ENCODE assay signal across 30 mouse cellular contexts in genomic region chr9:52280556-52280955, GRCm38 (mm10).
A peak's percentile ranks its signal among the peaks of the same experiment; 100 is the strongest.
DNase-seq lines count a peak whose midpoint lies in the region; ATAC-seq and TF ChIP-seq lines count a peak whose summit lies in the region.
"Had no signal": no experiment of that assay in that cellular context is flagged by ENCODE, and none has a peak within 500 bp of the region (broad histone marks: within the 10 kb centered on the region; RNA-seq: fewer than 3 reads in every experiment).

No protein-coding gene starts in this region.

- no peak for DNase-seq in heart, adult 8-10 months (ENCODE audit: low spot score)
- DNase-seq in heart, postnatal 0 days (ENCODE audit: low spot score), result peak; percentile 69
- peak; percentile 56 for DNase-seq in lung, embryonic 14.5 days
- DNase-seq in lung, postnatal 14 days, result peak; percentile 8
- DNase-seq in thymus, postnatal 10 days (ENCODE audit: low spot score in 2 of 2), result no peak
- no peak for DNase-seq in spleen, postnatal 10 days (ENCODE audit: low spot score in 2 of 2)
- DNase-seq: adrenal gland, postnatal 36 days; cerebellum, adult 2 months; cerebellum, postnatal 14 days; kidney, adult 11 months; kidney, postnatal 36 days; right cerebral cortex, postnatal 25 days; thymus, adult 18-20 months; thymus, postnatal 4 days had no signal

- peak overlapping the region; percentile 44 for H3K4me2 ChIP-seq in heart, embryonic 14.5 days (ENCODE audit: low read length)
- H3K4me2 ChIP-seq in heart, postnatal 0 days (ENCODE audit: low read depth, low read length), result peak overlapping the region; percentile 46
- no peak overlapping the region for H3K4me2 ChIP-seq in lung, embryonic 14.5 days
- H3K4me2 ChIP-seq in intestine, embryonic 15.5 days (replicated peaks), result no peak overlapping the region
- H3K4me2 ChIP-seq: embryonic facial prominence, embryonic 15.5 days; forebrain, embryonic 12.5 days; hindbrain, embryonic 14.5 days; kidney, embryonic 15.5 days; limb, embryonic 13.5 days; liver, embryonic 11.5 days; midbrain, embryonic 15.5 days had no signal

- peaks cover 4 to 22% of the 10 kb centered on the region in 2 experiments; a peak in 3 of 4 replicates for H3K4me1 ChIP-seq in heart, embryonic 14.5 days (ENCODE audit: control insufficient read depth in 2 of 2, insufficient read depth in 2 of 2, low read length in 2 of 2)
- H3K4me1 ChIP-seq in heart, postnatal 0 days (ENCODE audit: control insufficient read depth, insufficient read depth), result no peaks in the 10 kb centered on the region; the same call in 1 of the 2 replicates
- H3K4me1 ChIP-seq in lung, embryonic 14.5 days (ENCODE audit: insufficient read depth), result no peaks in the 10 kb centered on the region
- H3K4me1 ChIP-seq in intestine, embryonic 15.5 days (replicated peaks), result no peaks in the 10 kb centered on the region
- H3K4me1 ChIP-seq: embryonic facial prominence, embryonic 15.5 days; kidney, embryonic 15.5 days; limb, embryonic 13.5 days had no signal

- H3K4me3 ChIP-seq in heart, embryonic 14.5 days (ENCODE audit: control insufficient read depth in 1 of 2, insufficient read depth in 1 of 2, low read depth in 1 of 2, low read length in 2 of 2), result no peak overlapping the region
- H3K4me3 ChIP-seq in heart, postnatal 0 days (ENCODE audit: low read depth, low read length), result no peak overlapping the region
- H3K4me3 ChIP-seq in lung, embryonic 14.5 days (ENCODE audit: low read depth, low read length), result no peak overlapping the region
- H3K4me3 ChIP-seq in intestine, embryonic 15.5 days (replicated peaks), result no peak overlapping the region
- H3K4me3 ChIP-seq: embryonic facial prominence, embryonic 10.5 days; embryonic facial prominence, embryonic 15.5 days; forebrain, embryonic 12.5 days; kidney, embryonic 15.5 days; layer of hippocampus, adult 2 months; left cerebral cortex, adult 2 months; limb, embryonic 13.5 days; midbrain, embryonic 10.5 days; midbrain, embryonic 15.5 days had no signal

- ATAC-seq in heart, embryonic 14.5 days (ENCODE audit: insufficient number of reproducible peaks, insufficient read depth, low FRiP score, low read depth), result peak; percentile 58; the same call in 1 of the 2 replicates
- ATAC-seq in heart, postnatal 0 days (ENCODE audit: insufficient read depth, low read depth), result peak; percentile 82
- ATAC-seq in lung, embryonic 14.5 days (ENCODE audit: insufficient read depth), result no peak
- ATAC-seq in intestine, embryonic 15.5 days, result no peak
- ATAC-seq: CD4-positive, CD25-positive, alpha-beta regulatory T cell, adult 4 months; midbrain, embryonic 15.5 days had no signal

- peak overlapping the region; percentile 69 to 73 for H3K27ac ChIP-seq in heart, embryonic 14.5 days (replicated peaks in 1 of 2; ENCODE audit: control insufficient read depth in 1 of 2, insufficient read depth in 1 of 2, low read depth in 2 of 2, low read length in 2 of 2)
- peak overlapping the region; percentile 90 for H3K27ac ChIP-seq in heart, postnatal 0 days (ENCODE audit: low read depth)
- H3K27ac ChIP-seq in lung, embryonic 14.5 days (ENCODE audit: low read depth), result no peak overlapping the region
- H3K27ac ChIP-seq in intestine, embryonic 15.5 days, result no peak overlapping the region
- H3K27ac ChIP-seq: embryonic facial prominence, embryonic 10.5 days; embryonic facial prominence, embryonic 15.5 days; forebrain, embryonic 12.5 days; hindbrain, embryonic 14.5 days; kidney, embryonic 15.5 days; layer of hippocampus, adult 2 months; left cerebral cortex, adult 2 months; limb, embryonic 13.5 days; midbrain, embryonic 10.5 days; midbrain, embryonic 15.5 days; stomach, postnatal 0 days had no signal

- H3K9ac ChIP-seq in heart, embryonic 14.5 days (ENCODE audit: low read length), result no peak overlapping the region
- no peak overlapping the region; the same call in 1 of the 2 replicates for H3K9ac ChIP-seq in heart, postnatal 0 days (replicated peaks; ENCODE audit: low read depth, low read length)
- H3K9ac ChIP-seq in lung, embryonic 14.5 days, result no peak overlapping the region
- no peak overlapping the region for H3K9ac ChIP-seq in intestine, embryonic 15.5 days
- H3K9ac ChIP-seq: embryonic facial prominence, embryonic 15.5 days; forebrain, embryonic 12.5 days; forebrain, postnatal 0 days; hindbrain, embryonic 14.5 days; kidney, embryonic 15.5 days; limb, embryonic 13.5 days; midbrain, embryonic 15.5 days had no signal

- WGBS in heart, embryonic 14.5 days, result 57% methylated on average over 3 of the region's 3 CpGs
- 55% methylated on average over 3 of the region's 3 CpGs for WGBS in heart, postnatal 0 days
- WGBS in lung, embryonic 14.5 days, result 74% methylated on average over 3 of the region's 3 CpGs
- 83% methylated on average over 3 of the region's 3 CpGs for WGBS in intestine, embryonic 15.5 days

- H3K36me3 ChIP-seq in heart, embryonic 14.5 days (ENCODE audit: control insufficient read depth, insufficient read depth, low read length), result no peaks in the 10 kb centered on the region
- H3K36me3 ChIP-seq in heart, postnatal 0 days (replicated peaks; ENCODE audit: control insufficient read depth, insufficient read depth, low read length), result no peaks in the 10 kb centered on the region
- no peaks in the 10 kb centered on the region for H3K36me3 ChIP-seq in lung, embryonic 14.5 days (ENCODE audit: insufficient read depth)
- no peaks in the 10 kb centered on the region for H3K36me3 ChIP-seq in intestine, embryonic 15.5 days
- H3K36me3 ChIP-seq: embryonic facial prominence, embryonic 10.5 days; embryonic facial prominence, embryonic 15.5 days; forebrain, embryonic 12.5 days; kidney, embryonic 15.5 days; limb, embryonic 13.5 days; midbrain, embryonic 10.5 days; midbrain, embryonic 15.5 days had no signal

- no peaks in the 10 kb centered on the region for H3K9me3 ChIP-seq in heart, embryonic 14.5 days (ENCODE audit: control insufficient read depth, low read length)
- H3K9me3 ChIP-seq in heart, postnatal 0 days (replicated peaks; ENCODE audit: control insufficient read depth, low read length), result no peaks in the 10 kb centered on the region
- no peaks in the 10 kb centered on the region for H3K9me3 ChIP-seq in lung, embryonic 14.5 days (ENCODE audit: low read depth, low read length)
- no peaks in the 10 kb centered on the region for H3K9me3 ChIP-seq in intestine, embryonic 15.5 days
- H3K9me3 ChIP-seq: embryonic facial prominence, embryonic 10.5 days; embryonic facial prominence, embryonic 15.5 days; forebrain, embryonic 12.5 days; kidney, embryonic 15.5 days; limb, embryonic 13.5 days; midbrain, embryonic 10.5 days; midbrain, embryonic 15.5 days had no signal

- no peak for TF ChIP-seq CTCF in heart, postnatal 0 days (IDR thresholded peaks at IDR 0.05; ENCODE audit: low read depth)
- TF ChIP-seq CTCF in lung, embryonic 14.5 days (IDR thresholded peaks at IDR 0.05; ENCODE audit: low read depth), result no peak

- H3K27me3 ChIP-seq in heart, embryonic 14.5 days (ENCODE audit: control insufficient read depth, insufficient read depth, low read length), result no peaks in the 10 kb centered on the region
- no peaks in the 10 kb centered on the region for H3K27me3 ChIP-seq in heart, postnatal 0 days (ENCODE audit: control insufficient read depth, insufficient read depth, low read length)
- no peaks in the 10 kb centered on the region for H3K27me3 ChIP-seq in lung, embryonic 14.5 days (ENCODE audit: insufficient read depth, low read length)
- H3K27me3 ChIP-seq in intestine, embryonic 15.5 days (replicated peaks), result no peaks in the 10 kb centered on the region
- H3K27me3 ChIP-seq: embryonic facial prominence, embryonic 15.5 days; forebrain, embryonic 12.5 days; kidney, embryonic 15.5 days; midbrain, embryonic 15.5 days had no signal

- TF ChIP-seq EP300 in heart, postnatal 0 days (IDR thresholded peaks at IDR 0.05; ENCODE audit: low read depth), result no peak

Comparison
In these comparisons a context has a peak if more than half of its experiments do, and no peak if none do; other contexts are left out.
1. DNase-seq: peak in heart, postnatal 0 days (single experiment), lung, embryonic 14.5 days (single experiment) and lung, postnatal 14 days (single experiment); none in heart, adult 8-10 months (single experiment), thymus, postnatal 10 days (0 of 2) and spleen, postnatal 10 days (0 of 2).
2. ATAC-seq: peak in heart, embryonic 14.5 days (single experiment) and heart, postnatal 0 days (single experiment); none in lung, embryonic 14.5 days (single experiment) and intestine, embryonic 15.5 days (single experiment).
3. H3K27ac ChIP-seq: peak in heart, embryonic 14.5 days (2 of 2) and heart, postnatal 0 days (single experiment); none in lung, embryonic 14.5 days (single experiment) and intestine, embryonic 15.5 days (single experiment).
4. H3K4me2 ChIP-seq: peak in heart, embryonic 14.5 days (single experiment) and heart, postnatal 0 days (single experiment); none in lung, embryonic 14.5 days (single experiment) and intestine, embryonic 15.5 days (single experiment).